Mouse (Mus musculus): ENCODE measurements around the gene Cpb1. TPM values are rescaled to one million over a fixed set of nuclear protein-coding genes. Genes with fewer than 3 reads are reported as not detected.

Cpb1 gene
- not detected for total RNA-seq (2021)
- long read RNA-seq, experiment 1 = 0 reads
- long read RNA-seq, experiment 2 = 0 reads

GRCm38 (mm10) chr3:20275633-20276032, at the start of gene Cpb1:
Cpb1 (minus strand) TSS chr3:20275733.
- Histone ChIP-seq H3K27ac (no peak within 1 kb of the TSS), H3K4me3 (no peak within 1 kb of the TSS)
- no peak for TF ChIP-seq CTCF (conservative IDR thresholded peaks at IDR 0.05)
- DNase-seq (ENCODE audit: low spot score in 2 of 2) = no peak

- TF ChIP-seq CTCF (conservative IDR thresholded peaks at IDR 0.05) = no peak
- Histone ChIP-seq H3K4me3 (no peak overlapping the region), H3K27ac (no peak overlapping the region)
- DNase-seq (ENCODE audit: low spot score in 2 of 2) = no peak
Observed at GRCm38 (mm10) chr3:20317233-20317632, 41.7 kb upstream of the Cpb1 start.

- no peak for DNase-seq (ENCODE audit: low spot score in 2 of 2)
- Histone ChIP-seq H3K27ac (no peak overlapping the region), H3K4me3 (no peak overlapping the region)
- no peak for TF ChIP-seq CTCF (conservative IDR thresholded peaks at IDR 0.05)
Observed at GRCm38 (mm10) chr3:20309142-20309541, 33.6 kb upstream of the Cpb1 start.

GRCm38 (mm10) chr3:20307256-20307655, 31.7 kb upstream of the Cpb1 start:
- Histone ChIP-seq H3K4me3 (no peak overlapping the region), H3K27ac (no peak overlapping the region)
- TF ChIP-seq CTCF (conservative IDR thresholded peaks at IDR 0.05) = no peak
- no peak for DNase-seq (ENCODE audit: low spot score in 2 of 2)

- H3K27ac ChIP-seq = no peak overlapping the region
- TF ChIP-seq CTCF (conservative IDR thresholded peaks at IDR 0.05) = no peak
- H3K4me3 ChIP-seq = no peak overlapping the region
- peak; percentile 4 to 10 for DNase-seq (ENCODE audit: low spot score in 2 of 2)
Observed at GRCm38 (mm10) chr3:20304758-20305352, 29.3 kb upstream of the Cpb1 start.

GRCm38 (mm10) chr3:20295546-20295945, 20.0 kb upstream of the Cpb1 start:
- Histone ChIP-seq H3K4me3 (no peak overlapping the region), H3K27ac (no peak overlapping the region)
- no peak for TF ChIP-seq CTCF (conservative IDR thresholded peaks at IDR 0.05)
- DNase-seq (ENCODE audit: low spot score in 2 of 2) = no peak

- no peak for TF ChIP-seq CTCF (conservative IDR thresholded peaks at IDR 0.05)
- H3K4me3 ChIP-seq = no peak overlapping the region
- H3K27ac ChIP-seq = no peak overlapping the region
- no peak for DNase-seq (ENCODE audit: low spot score in 2 of 2)
Observed at GRCm38 (mm10) chr3:20294542-20295348, 19.2 kb upstream of the Cpb1 start.

- Histone ChIP-seq H3K27ac (no peak overlapping the region), H3K4me3 (no peak overlapping the region)
- no peak for DNase-seq (ENCODE audit: low spot score in 2 of 2)
- TF ChIP-seq CTCF (conservative IDR thresholded peaks at IDR 0.05) = no peak
Observed at GRCm38 (mm10) chr3:20291370-20291769, 15.8 kb upstream of the Cpb1 start.

GRCm38 (mm10) chr3:20288761-20289160, 13.2 kb upstream of the Cpb1 start:
- TF ChIP-seq CTCF (conservative IDR thresholded peaks at IDR 0.05) = no peak
- no peak overlapping the region for H3K27ac ChIP-seq
- no peak overlapping the region for H3K4me3 ChIP-seq
- DNase-seq (ENCODE audit: low spot score in 2 of 2) = no peak

GRCm38 (mm10) chr3:20281796-20282195, 6.3 kb upstream of the Cpb1 start:
- no peak for TF ChIP-seq CTCF (conservative IDR thresholded peaks at IDR 0.05)

GRCm38 (mm10) chr3:20254566-20255479, 20.7 kb downstream of the Cpb1 start:
- Histone ChIP-seq H3K4me3 (no peak overlapping the region), H3K27ac (no peak overlapping the region)
- DNase-seq (ENCODE audit: low spot score in 2 of 2) = no peak
- TF ChIP-seq CTCF (conservative IDR thresholded peaks at IDR 0.05) = peak; percentile 58

More at GRCm38 (mm10) chr3:20281796-20282195, 6.3 kb upstream of the Cpb1 start:
- H3K4me3 ChIP-seq = no peak overlapping the region
- no peak for DNase-seq (ENCODE audit: low spot score in 2 of 2)
- H3K27ac ChIP-seq = no peak overlapping the region

- no peak for DNase-seq (ENCODE audit: low spot score in 2 of 2)
- no peak for TF ChIP-seq CTCF (conservative IDR thresholded peaks at IDR 0.05)
- no peak overlapping the region for H3K27ac ChIP-seq
- H3K4me3 ChIP-seq = no peak overlapping the region
Observed at GRCm38 (mm10) chr3:20243913-20244312, 31.6 kb downstream of the Cpb1 start.

- no peak within 1 kb of the TSS for H3K27ac ChIP-seq
- DNase-seq (ENCODE audit: low spot score in 2 of 2) = no peak
- TF ChIP-seq CTCF (conservative IDR thresholded peaks at IDR 0.05) = no peak
- no peak within 1 kb of the TSS for H3K4me3 ChIP-seq
Observed at GRCm38 (mm10) chr3:20242050-20242449, 33.5 kb downstream of the Cpb1 start, which contains the start of gene Cpa3. Cpa3 (minus strand) TSS chr3:20242181.
